Mouse (Mus musculus): ENCODE measurements at regions not wholly inside any gene's neighbourhood (a gene's known extent, or its start where the extent isn't known, plus 50 kb on each side); places are given as distances from the start of the nearest gene placed in this dataset.

DNA sequence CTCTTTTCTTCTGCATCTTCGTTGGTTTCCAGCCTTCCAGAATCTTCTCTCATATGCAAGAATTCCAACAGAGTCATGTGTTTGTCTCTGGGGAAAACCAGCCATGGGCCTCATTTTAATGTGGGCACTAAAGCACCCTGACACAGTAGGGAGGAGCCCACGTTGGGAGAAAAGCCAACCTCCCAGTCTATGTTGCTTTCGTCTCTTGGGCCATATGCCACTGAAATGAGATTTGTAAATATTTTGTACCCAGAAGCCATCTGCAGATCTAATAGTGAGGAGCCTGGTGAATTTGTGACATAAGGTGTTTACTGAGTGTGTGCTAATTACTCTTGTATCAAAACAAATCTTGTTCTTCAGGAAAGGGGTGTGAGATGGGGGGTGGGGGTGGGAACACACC lies 205.3 kb upstream of the Sulf2 start:
- DNase-seq (ENCODE audit: extremely low spot score in 1 of 2, low spot score in 1 of 2): peak in 1 of 2 experiments; percentile 48

DNA sequence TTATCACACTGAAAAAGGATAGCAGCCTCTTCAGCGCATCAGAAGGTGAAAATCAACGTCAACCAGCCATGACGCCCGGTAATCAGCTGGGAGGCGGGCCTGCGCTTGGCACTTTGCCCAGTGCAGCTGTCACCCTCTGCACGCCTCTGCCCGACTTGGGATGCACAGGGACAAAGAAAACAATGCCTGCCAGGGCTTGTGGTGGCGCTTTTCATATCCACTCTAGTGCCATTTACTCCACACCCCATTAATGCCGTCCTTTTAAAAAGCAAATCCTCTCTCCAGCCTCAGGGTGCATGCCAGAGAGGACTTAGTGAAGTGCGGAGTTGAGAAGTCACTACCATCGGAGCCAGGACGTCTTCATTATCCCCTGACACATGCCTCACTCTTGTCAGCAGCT lies 204.5 kb upstream of the Sulf2 start:
- no peak for DNase-seq (ENCODE audit: extremely low spot score in 1 of 2, low spot score in 1 of 2)

DNA sequence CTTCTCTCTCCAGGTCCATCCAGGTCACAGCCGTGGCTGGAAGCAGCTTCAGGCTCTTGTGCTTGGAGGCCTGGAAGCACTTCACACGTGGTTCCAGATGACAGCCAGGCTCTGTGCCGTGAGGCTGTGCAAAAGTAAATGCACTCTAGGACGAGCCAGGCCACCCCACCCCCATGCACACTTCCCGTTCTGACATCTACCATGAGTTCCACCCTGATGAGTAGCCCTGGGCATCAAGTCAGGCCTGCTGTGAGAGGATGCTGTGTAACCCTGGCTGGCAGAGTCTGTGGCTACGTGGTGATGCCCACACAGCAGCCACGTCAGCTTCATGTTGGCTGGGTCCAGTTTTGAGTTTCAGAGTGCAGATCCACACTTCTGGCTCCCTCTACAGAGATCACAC lies 202.4 kb upstream of the Sulf2 start:
- no peak for DNase-seq (ENCODE audit: extremely low spot score in 1 of 2, low spot score in 1 of 2)

DNA sequence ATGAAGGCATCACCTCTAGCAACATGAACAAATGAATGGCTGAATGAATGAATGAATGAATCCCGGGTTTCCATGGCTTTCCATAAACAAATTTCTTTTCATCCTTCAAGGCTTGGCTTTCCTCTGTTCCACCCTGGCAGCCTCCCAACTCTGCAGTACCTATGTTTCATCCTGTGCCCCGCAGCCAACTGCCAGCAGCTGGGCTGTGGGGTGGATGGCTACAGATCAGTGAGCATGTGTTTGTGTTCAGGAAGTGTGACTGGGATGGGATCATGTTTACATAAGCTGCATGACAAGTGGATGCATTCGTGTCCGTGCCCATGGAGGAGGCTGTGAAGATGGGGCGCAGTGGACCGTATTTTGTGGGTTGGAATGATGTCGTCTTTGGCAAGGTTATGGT lies 200.5 kb upstream of the Sulf2 start:
- no peak for DNase-seq (ENCODE audit: extremely low spot score in 1 of 2, low spot score in 1 of 2)

DNA sequence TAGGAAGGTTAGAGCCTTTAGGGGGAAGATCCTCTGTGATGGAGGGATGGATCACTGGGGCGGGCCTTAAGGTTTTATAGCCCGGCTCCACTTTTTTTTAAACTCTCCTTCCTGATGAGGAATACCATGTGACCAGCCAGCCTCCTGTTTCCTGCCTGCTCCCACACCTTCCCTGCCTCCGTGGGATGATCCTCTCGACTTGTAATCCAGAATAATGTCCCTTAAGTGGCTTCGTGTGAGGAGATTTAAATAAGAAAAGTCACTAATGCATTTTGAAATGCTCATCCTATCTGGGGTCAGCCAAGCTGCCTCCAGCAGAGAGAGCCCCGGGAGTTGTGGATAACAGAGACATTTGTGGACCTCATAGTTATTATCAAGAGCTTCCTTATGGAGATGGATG lies 200.0 kb upstream of the Sulf2 start:
- no peak for DNase-seq (ENCODE audit: extremely low spot score in 1 of 2, low spot score in 1 of 2)

DNA sequence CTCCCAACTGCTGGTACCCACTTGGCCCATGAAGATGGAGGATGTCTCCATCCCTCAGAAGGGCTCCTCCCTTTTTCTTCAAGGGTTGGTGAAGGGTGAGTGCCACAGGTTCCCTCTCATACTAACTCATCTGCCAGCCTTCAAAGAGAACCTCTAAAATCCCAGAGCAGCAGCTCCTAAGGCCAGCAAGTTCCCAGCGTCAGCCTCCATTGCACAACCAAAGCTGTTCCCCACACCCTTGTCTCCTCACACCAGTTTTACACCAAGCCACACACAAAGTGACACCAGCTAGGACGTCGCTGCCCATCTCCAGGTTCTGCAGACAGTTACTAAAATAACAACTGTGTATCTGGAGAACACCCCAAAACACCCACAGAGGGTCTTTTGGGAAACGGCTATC lies 198.9 kb upstream of the Sulf2 start:
- no peak for DNase-seq (ENCODE audit: extremely low spot score in 1 of 2, low spot score in 1 of 2)

DNA sequence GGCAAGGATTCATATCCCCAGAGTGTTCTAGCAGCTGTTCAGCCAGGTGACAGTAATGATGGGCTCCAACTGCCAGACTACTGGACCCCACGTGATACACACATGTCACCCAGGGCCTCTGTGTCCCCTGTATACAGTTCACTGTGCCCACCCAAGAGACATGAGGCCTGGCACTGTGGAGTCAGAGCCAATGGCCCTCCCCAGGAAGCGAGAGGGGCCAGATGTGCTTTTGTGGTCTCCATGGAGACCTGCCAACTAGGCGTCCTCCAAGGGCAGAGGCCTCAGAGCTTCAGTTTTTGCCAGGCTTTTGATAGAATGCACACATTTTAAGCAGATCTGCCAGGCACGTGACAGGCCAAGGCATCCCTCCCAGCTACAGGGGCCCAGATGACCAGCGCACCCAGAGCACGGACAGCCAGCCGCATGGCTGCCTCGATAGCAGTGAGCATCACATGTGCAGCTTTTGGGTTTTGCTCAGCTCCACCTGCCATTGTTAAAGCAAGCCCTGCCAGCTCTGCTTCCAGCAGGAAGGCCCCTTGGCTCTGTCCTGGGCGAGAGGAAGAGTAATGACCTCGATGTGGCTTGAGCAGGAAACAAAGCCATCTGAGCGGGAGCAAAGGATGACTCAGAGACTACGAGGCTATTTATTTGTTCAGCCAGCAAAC lies 198.1 kb upstream of the Sulf2 start:
- no peak for DNase-seq (ENCODE audit: extremely low spot score in 1 of 2, low spot score in 1 of 2)

DNA sequence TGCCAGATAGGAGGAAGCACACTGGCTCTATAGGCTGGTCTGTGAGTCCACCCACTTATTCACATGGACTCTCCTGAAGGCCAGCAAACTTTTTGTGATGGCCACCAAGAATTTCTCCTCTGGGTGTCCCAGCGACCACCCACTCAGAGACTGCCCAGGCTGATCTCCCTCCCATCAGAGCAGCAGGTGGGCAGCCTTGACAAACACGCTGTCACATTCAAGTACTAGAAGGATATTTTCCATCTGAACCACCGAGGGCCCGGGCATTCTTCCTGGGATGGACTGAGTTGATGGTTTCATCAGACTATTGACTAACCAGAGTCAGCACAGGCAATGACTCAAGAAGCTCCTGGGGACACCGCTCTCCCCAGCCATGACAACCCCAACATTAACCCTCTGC lies 196.5 kb upstream of the Sulf2 start:
- no peak for DNase-seq (ENCODE audit: extremely low spot score in 1 of 2, low spot score in 1 of 2)

DNA sequence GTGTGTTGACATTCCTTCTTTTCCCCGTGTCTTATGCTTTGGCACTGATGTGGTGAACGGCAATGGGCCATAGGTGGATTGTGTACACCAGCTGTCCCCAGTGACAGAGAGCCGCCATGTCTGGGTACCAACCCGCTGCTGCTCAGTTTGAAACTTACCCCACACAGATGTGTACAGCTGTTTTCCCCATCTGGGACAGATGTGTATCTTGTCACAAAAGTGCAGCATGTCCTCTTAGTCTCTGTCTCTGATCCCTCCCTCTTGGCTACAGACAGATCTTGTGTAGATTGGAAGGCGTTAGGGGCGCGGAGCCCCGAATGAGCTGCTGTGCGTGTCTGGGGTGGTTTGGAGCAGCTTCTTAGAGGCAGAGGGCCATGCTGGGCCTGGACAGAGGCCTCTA lies 196.1 kb upstream of the Sulf2 start:
- DNase-seq (ENCODE audit: extremely low spot score in 1 of 2, low spot score in 1 of 2): no peak

DNA sequence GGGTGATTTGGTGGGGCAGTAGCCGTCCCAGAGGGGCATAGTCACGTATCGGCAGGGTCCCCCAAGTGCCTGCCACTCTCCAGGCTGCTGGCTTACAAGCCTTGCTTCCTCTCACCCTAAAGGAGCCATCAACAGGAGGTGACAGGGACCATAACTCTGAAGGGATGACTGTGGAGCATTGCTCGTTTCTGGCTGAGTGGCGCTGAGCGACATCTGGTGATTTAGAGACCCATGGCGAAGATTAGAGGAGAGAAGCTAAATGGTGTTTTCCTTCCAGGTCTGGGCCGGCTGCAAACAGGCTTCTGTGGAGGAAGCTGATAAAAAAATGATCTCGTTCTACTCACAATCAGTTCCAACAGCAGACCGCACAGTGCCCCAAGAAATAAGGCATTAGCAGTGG lies 193.2 kb upstream of the Sulf2 start:
- no peak for DNase-seq (ENCODE audit: extremely low spot score in 1 of 2, low spot score in 1 of 2)

DNA sequence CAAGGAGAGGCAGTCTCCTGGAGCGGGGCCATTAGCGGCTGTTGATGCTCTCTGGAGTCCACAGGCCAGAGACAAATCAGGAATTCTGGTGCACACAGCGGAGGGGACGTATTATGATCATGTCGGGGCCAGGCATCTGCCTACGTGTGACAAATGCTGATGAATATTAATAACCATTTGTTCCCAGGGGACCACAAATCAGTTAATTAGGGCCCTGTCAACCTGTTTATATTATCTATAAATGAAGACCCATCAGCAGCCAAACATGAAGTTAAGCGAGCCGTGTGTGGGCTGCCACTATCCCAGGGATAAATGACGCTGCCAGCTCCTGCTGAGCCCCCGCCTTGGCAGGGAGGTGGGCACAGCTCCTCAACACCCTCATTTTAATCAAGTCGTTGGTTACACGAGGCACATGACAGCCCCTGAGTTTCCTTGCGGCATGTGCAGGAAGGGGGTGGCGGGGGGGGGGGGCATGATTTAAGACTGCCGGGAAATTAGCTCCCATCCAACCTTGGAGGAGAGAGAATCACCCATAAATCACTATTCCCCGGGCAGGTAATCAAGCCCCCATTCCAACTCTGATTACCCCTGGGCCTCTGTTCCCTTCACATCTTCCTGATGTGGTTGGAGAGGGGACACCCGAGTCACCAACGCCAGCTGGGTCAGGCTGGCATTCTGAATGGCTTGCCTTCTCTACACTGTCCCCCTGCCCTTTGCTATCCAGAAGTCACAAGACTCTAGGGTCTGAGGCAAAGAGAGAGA lies 191.1 kb upstream of the Sulf2 start:
- no peak for DNase-seq (ENCODE audit: extremely low spot score in 1 of 2, low spot score in 1 of 2)

DNA sequence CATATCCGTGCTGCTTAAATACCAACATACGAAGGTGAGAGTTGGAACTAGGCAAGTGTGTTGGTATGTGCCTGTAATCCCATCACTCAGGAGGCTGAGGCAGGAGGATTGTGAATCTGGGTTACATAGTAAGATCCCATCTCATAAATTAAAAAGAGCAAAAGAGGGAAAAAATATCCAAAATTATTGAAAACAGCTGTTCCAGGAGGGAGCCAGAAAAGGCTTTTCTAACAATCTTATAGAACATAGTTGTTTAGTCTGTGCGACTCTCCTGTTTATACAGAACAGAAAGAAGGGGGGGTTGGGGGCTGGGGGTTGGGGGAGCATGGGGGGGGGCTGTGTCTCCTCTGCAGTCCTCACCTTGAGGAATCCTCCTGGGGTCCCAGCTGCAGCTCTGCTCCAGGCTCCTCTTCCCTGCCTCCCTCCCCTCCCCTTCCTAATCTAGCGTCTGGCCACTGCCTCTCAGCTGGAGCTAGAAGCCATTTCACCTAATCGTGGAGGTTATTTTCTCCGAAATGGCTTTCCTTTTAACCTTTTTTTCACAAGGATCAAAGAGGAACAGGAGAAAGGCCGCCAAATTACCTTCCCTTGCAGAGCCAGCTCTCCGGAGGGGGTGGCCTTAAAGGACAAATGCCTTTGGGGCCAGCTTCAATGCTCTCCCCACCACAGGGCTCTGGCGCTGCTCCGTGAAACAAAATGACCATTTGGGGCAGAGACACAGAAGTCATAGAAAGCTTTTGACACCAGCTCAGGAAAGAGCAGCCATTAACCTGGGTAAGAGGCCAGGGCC lies 188.3 kb upstream of the Sulf2 start:
- no peak for DNase-seq (ENCODE audit: extremely low spot score in 1 of 2, low spot score in 1 of 2)

DNA sequence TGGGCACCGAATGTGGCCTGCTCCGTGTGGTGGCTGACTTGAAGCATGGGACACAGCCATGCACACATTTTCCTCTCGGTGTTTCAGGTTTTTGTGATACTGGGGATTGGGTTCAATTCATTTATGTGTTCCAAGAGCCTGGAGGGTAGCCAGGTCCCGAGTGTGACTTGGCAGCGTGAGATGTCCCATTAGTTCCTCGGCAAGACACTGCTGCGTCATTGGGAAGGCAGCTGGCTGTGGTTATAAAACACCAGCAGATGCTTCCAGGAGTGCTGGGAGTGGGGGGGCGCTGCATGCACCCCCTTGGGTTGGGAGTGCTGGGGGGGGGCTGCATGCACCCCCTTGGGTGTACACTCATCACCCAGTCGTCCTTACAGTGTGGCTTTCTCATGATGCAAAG lies 186.9 kb upstream of the Sulf2 start:
- peak; percentile 27 to 68 for DNase-seq (ENCODE audit: extremely low spot score in 1 of 2, low spot score in 1 of 2)

DNA sequence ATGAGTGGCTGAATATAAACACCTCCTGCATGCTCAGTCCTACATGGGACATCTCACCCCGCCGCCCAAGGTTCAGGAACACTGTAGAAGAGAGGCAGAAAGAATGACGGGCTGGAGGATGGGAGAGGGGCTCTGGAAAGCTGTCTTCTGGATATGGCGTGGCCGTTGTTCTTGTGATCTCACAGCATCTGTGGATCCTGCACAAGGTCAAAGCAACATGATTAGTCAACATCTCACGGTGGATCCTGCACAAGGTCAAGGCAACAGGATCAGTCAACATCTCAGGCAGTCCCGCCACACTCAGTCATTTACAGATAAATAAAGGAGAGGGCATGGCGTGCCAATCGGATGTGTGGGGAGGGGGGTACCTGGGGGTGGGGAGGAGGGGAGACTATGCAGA lies 184.7 kb upstream of the Sulf2 start:
- no peak for DNase-seq (ENCODE audit: extremely low spot score in 1 of 2, low spot score in 1 of 2)

DNA sequence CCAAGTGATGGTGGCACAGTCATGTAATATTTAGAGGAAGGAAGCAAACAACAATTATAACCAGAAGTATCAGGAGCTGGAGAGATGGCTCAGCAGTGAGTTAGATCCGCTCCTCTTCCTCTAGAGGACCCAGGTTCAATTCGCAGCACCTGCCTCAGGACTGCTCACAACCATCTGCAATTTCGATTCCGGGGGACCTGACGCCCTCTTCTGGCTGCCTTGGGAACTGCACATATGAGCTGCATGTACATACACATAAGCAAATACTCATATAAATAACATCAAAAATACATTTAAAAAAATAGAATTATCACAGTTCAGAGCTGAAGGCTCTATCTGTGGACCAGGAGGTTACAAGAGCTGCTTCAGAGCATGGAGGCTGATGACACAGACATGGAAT lies 184.0 kb upstream of the Sulf2 start:
- DNase-seq (ENCODE audit: extremely low spot score in 1 of 2, low spot score in 1 of 2): no peak

DNA sequence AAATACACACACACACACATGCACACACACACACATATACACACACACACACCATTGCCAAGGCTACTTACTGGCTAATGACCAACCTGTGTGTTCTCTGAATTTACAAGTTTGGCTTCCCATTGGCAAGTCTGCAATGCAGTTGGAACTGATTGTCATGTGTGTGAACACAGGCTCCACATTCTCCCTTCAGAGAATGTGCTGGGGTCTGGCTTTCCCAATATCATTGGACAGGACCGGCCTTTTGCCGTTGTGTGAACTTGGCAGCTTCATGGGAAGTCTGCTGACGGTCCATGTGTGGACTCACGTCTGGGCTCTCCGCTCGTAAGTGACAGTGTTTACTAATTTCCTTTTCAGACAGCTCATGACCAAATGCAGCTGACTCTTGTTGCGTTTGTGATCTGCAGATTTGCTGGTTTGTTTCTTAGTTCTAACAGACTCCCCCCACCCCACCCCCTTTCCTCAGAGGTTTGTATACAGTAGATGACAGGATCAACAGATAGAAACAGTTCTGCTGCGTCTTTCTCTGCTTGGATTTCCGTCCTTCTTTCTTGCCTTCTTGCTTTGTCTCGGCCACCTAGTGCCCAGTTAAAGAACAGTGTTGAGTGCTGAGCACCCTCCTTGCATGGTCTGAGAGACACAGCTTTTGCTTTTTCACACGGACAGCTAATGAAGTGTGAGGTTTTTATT lies 183.1 kb upstream of the Sulf2 start:
- DNase-seq (ENCODE audit: extremely low spot score in 1 of 2, low spot score in 1 of 2): no peak

DNA sequence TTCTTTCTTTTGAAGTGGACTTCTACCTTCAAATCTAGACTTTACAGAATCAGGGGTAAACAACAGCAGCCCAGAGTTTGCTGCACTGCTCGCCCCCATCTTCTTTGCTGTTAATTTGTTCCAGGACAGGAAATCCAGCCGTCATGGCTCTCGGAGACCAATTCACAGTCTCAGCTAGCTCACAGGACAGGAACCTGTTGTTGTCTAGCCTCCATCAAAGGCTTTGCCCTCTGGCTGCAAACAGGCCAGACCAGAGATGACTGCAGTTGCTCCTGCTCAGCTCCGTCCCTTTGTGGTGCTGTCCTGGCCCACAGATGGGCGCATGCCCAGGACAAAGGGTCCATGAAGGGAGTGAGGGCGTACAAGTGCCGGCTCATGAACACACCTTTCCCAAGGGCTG lies 182.2 kb upstream of the Sulf2 start:
- no peak for DNase-seq (ENCODE audit: extremely low spot score in 1 of 2, low spot score in 1 of 2)

DNA sequence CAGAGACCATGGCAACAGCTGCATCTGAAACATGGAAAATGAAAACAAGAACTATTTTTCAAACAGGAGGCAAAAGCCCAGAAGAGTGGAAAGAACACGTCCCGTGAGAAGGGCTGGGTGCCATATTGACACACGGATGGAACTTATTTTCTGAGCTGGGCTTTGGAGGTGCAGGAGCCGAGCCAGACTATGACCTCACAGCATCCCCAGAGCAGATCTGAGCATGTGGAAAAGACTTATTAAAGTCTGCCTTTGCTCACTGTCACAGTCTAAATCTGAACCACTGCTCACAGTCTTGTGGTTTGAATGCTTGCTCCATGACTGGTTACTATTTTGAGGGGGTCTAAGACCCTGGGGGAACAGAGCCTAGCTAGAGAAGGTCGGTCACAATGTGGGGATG lies 180.2 kb upstream of the Sulf2 start:
- no peak for DNase-seq (ENCODE audit: extremely low spot score in 1 of 2, low spot score in 1 of 2)

DNA sequence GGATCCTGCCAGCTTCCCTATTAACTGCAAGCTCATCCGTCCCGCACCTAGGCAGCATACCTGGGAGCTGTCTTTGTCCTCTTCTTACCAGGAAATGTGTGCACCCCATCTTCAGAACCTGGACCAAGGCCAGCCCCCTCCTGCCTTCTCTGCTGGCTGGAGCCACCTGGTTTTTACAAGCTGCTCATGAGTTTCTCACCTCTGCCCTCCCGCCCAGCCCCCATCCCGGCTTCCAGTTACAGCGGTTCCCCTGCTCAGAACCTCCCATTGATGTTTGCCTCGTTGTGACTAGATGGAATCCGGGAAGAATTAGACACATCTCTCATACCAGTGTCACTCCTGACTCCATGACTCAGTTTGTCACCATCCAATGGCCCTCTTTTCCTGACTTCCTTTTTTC lies 179.1 kb upstream of the Sulf2 start:
- no peak for DNase-seq (ENCODE audit: extremely low spot score in 1 of 2, low spot score in 1 of 2)

DNA sequence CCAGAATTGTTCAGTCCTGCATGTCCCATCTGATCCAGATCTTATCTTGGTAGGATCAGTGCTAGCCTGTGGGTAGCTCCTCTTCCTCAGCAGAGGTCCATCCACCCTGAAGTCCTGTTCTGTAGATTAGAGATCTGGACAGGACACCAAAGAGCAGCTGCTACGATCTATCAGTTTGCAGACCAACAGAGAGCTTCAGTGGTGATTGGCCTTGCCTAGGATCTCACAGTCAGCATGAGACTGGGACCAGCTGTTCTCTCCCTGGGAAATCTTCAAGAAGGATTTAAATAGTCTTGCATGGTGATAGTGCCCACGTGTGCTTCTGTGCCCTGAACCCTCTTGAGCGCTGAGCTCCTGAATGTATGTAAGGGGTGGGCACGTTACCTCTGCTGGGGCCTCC lies 178.4 kb upstream of the Sulf2 start:
- no peak for DNase-seq (ENCODE audit: extremely low spot score in 1 of 2, low spot score in 1 of 2)

DNA sequence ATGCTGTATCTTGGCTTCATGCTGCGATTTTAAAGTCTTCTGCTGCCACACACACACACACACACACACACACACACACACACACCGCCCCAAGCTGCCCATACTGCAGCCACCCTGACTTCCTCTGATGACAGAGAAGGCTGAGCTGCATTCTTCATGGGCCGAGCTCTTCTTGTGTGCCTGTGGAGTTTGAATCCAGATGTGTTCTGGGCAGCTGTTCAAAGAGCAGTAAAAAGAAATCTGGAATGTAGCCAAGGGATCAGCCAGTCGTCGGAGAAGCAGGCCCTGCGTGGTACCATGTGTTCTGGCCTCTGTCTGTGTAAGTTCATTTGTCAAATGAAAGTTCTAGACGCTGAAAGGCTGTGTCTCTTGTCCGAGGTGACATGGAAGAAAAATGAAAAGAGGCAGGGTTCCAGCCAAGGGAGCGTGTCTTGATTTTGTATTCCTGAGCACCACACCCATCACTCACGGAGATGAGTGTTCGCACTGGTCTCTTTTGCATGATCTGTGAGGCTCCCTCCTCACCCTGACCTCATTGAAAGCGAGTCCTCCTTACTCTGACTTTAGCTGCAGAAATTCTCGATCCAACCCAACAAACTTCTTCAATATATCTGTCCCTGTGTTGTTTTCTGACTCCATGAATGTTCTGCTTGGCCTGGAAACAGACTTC lies 177.4 kb upstream of the Sulf2 start:
- DNase-seq (ENCODE audit: extremely low spot score in 1 of 2, low spot score in 1 of 2): no peak
